Mouse (Mus musculus) kidney, adult 2 months (tissue): ENCODE measurements around the gene Rapgef4.

Experiments
- CTCF ChIP-seq: fragments of 200-500 bp; conservative IDR thresholded peaks from 2 replicates; pipeline ENCODE4 v1.5.1; 2011; ENCODE audit warnings: low read depth, mild to moderate bottlenecking, control low read depth, low read length, moderate library complexity, mixed read lengths; ENCODE audit not compliant: insufficient read depth, insufficient read length
- POLR2A ChIP-seq: fragments of 200-500 bp; IDR thresholded peaks from one replicate; pipeline ENCODE4 v1.6.1; 2011; ENCODE audit warnings: low read depth, low read length, control low read depth

DNA sequence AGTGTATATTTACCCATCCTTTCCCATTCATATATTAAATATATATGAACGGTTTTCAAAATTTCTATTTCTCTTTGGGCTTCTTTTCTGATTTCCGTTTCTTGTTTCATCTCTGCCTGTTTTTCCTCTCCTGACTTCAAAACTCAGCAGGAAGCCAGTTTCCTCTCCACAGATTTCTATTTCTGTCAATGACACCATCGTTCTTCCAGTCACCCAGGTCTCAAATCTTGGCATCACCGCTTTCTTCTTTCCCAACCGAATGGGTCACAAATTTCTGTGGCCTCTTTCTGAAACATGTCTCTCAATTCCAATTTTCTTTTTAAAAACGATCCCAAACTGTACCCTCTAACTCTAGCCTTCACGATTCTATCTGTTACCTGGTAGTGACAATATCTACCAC lies 303.6 kb downstream of the Rapgef4 start:
- no peak for TF ChIP-seq CTCF
- no peak for TF ChIP-seq POLR2A
